In genomic region chr6:82993696-82994095, GRCm38 (mm10) we compare ENCODE assay signal across 24 mouse cellular contexts. TPM values are rescaled to one million over a fixed set of nuclear protein-coding genes. Genes with fewer than 3 reads are reported as not detected.
DNase-seq lines count a peak whose midpoint lies in the region; ATAC-seq lines count a peak whose summit lies in the region.
"Had no signal": no experiment of that assay in that cellular context is flagged by ENCODE, and none has a peak within 500 bp of the region (broad histone marks: within the 10 kb centered on the region; RNA-seq: fewer than 3 reads in every experiment).

No protein-coding gene starts in this region.

- 52% methylated on average over 1 of the region's 1 CpGs for WGBS in midbrain, embryonic 11.5 days
- WGBS in midbrain, embryonic 13.5 days: 61% methylated on average over 1 of the region's 1 CpGs
- 44% methylated on average over 1 of the region's 1 CpGs for WGBS in embryonic facial prominence, embryonic 10.5 days
- WGBS in embryonic facial prominence, embryonic 13.5 days: 39% methylated on average over 1 of the region's 1 CpGs

- no peak overlapping the region for H3K9ac ChIP-seq in midbrain, embryonic 11.5 days (ENCODE audit: low read length)
- no peak overlapping the region for H3K9ac ChIP-seq in midbrain, embryonic 13.5 days (replicated peaks)
- H3K9ac ChIP-seq in embryonic facial prominence, embryonic 13.5 days: peak overlapping the region; percentile 28; the same call in 1 of the 2 replicates
- H3K9ac ChIP-seq: embryonic facial prominence, embryonic 12.5 days; embryonic facial prominence, embryonic 15.5 days; forebrain, embryonic 12.5 days had no signal

- peak; percentile 54 for DNase-seq in midbrain, embryonic 11.5 days (ENCODE audit: low spot score, missing footprints)
- DNase-seq in embryonic facial prominence, embryonic 10.5 days (ENCODE audit: low spot score): no peak
- DNase-seq in kidney, postnatal 4 days: no peak
- DNase-seq in gastrocnemius, postnatal 14 days: no peak
- DNase-seq: adrenal gland, adult 2 months; adrenal gland, postnatal 10 days; adrenal gland, postnatal 25 days; cerebellum, adult 11 months; cerebellum, adult 18-20 months; cerebellum, adult 8-10 months; cerebellum, adult 9-11 months; cerebellum, postnatal 14 days; cerebellum, postnatal 36 days; embryo, embryonic 11 days had no signal

- intact Hi-C loops in gastrocnemius, postnatal 14 days (cut with DNase I; ENCODE audit: low total_unique reads): no loop called here

- H3K27ac ChIP-seq in midbrain, embryonic 11.5 days (ENCODE audit: low read depth, low read length): no peak overlapping the region
- H3K27ac ChIP-seq in midbrain, embryonic 13.5 days: no peak overlapping the region
- H3K27ac ChIP-seq in embryonic facial prominence, embryonic 10.5 days (replicated peaks): peak overlapping the region; percentile 35; the same call in 1 of the 2 replicates
- H3K27ac ChIP-seq in embryonic facial prominence, embryonic 13.5 days: no peak overlapping the region
- H3K27ac ChIP-seq: embryonic facial prominence, embryonic 12.5 days; embryonic facial prominence, embryonic 15.5 days; forebrain, embryonic 10.5 days; forebrain, embryonic 12.5 days had no signal

- H3K4me1 ChIP-seq in midbrain, embryonic 11.5 days (ENCODE audit: control insufficient read depth, insufficient read depth, low read length): 0 out of 2 replicates have a peak, but pooled peaks cover 6% of the 10 kb centered on the region
- peaks cover 9% of the 10 kb centered on the region; the same call in 1 of the 2 replicates for H3K4me1 ChIP-seq in midbrain, embryonic 13.5 days (replicated peaks)
- H3K4me1 ChIP-seq in embryonic facial prominence, embryonic 10.5 days: peaks cover 15% of the 10 kb centered on the region
- H3K4me1 ChIP-seq in embryonic facial prominence, embryonic 13.5 days: peaks cover 10% of the 10 kb centered on the region
- H3K4me1 ChIP-seq: embryonic facial prominence, embryonic 12.5 days had no signal

- no peaks in the 10 kb centered on the region for H3K36me3 ChIP-seq in midbrain, embryonic 11.5 days (ENCODE audit: control insufficient read depth, insufficient read depth, low read length)
- H3K36me3 ChIP-seq in midbrain, embryonic 13.5 days: no peaks in the 10 kb centered on the region
- H3K36me3 ChIP-seq in embryonic facial prominence, embryonic 10.5 days (replicated peaks): no peaks in the 10 kb centered on the region
- no peaks in the 10 kb centered on the region for H3K36me3 ChIP-seq in embryonic facial prominence, embryonic 13.5 days
- H3K36me3 ChIP-seq: embryonic facial prominence, embryonic 12.5 days; embryonic facial prominence, embryonic 15.5 days; forebrain, embryonic 10.5 days; forebrain, embryonic 12.5 days had no signal

- no peaks in the 10 kb centered on the region for H3K9me3 ChIP-seq in midbrain, embryonic 11.5 days (ENCODE audit: control insufficient read depth, low read length)
- no peaks in the 10 kb centered on the region for H3K9me3 ChIP-seq in midbrain, embryonic 13.5 days
- no peaks in the 10 kb centered on the region for H3K9me3 ChIP-seq in embryonic facial prominence, embryonic 10.5 days
- no peaks in the 10 kb centered on the region for H3K9me3 ChIP-seq in embryonic facial prominence, embryonic 13.5 days
- H3K9me3 ChIP-seq: embryonic facial prominence, embryonic 12.5 days; embryonic facial prominence, embryonic 15.5 days; forebrain, embryonic 10.5 days; forebrain, embryonic 12.5 days had no signal

- H3K4me2 ChIP-seq in midbrain, embryonic 11.5 days: no peak overlapping the region
- H3K4me2 ChIP-seq in midbrain, embryonic 13.5 days (replicated peaks): no peak overlapping the region
- H3K4me2 ChIP-seq in embryonic facial prominence, embryonic 13.5 days: no peak overlapping the region
- H3K4me2 ChIP-seq: embryonic facial prominence, embryonic 12.5 days; embryonic facial prominence, embryonic 15.5 days; forebrain, embryonic 12.5 days had no signal

- H3K27me3 ChIP-seq in midbrain, embryonic 11.5 days (ENCODE audit: control insufficient read depth, insufficient read depth, low read length): no peaks in the 10 kb centered on the region
- peaks cover 9% of the 10 kb centered on the region for H3K27me3 ChIP-seq in midbrain, embryonic 13.5 days
- H3K27me3 ChIP-seq in embryonic facial prominence, embryonic 10.5 days (replicated peaks; ENCODE audit: low read depth, poor library complexity, severe bottlenecking): peaks cover 5% of the 10 kb centered on the region
- no peaks in the 10 kb centered on the region for H3K27me3 ChIP-seq in embryonic facial prominence, embryonic 13.5 days
- H3K27me3 ChIP-seq: embryonic facial prominence, embryonic 12.5 days; embryonic facial prominence, embryonic 15.5 days had no signal

- no peak overlapping the region for H3K4me3 ChIP-seq in midbrain, embryonic 11.5 days (ENCODE audit: low read depth, low read length)
- no peak overlapping the region for H3K4me3 ChIP-seq in midbrain, embryonic 13.5 days (replicated peaks)
- no peak overlapping the region for H3K4me3 ChIP-seq in embryonic facial prominence, embryonic 10.5 days
- H3K4me3 ChIP-seq in embryonic facial prominence, embryonic 13.5 days: no peak overlapping the region
- H3K4me3 ChIP-seq: embryonic facial prominence, embryonic 12.5 days; embryonic facial prominence, embryonic 15.5 days; erythroblast, embryonic 14.5 days; forebrain, embryonic 10.5 days; forebrain, embryonic 12.5 days had no signal

- no peak for ATAC-seq in midbrain, embryonic 11.5 days (ENCODE audit: low FRiP score)
- ATAC-seq in midbrain, embryonic 13.5 days: no peak
- no peak for ATAC-seq in embryonic facial prominence, embryonic 13.5 days (ENCODE audit: insufficient number of reproducible peaks, insufficient read depth, low FRiP score, low TSS enrichment, low read depth)
- ATAC-seq: forebrain, embryonic 14.5 days; forebrain, embryonic 16.5 days had no signal

RNA-seq across cellular contexts. Expression of gene Dok1, which starts 39.6 kb away (rescaled TPM):
- 4.0 and 5.2 TPM in 2 replicates for polyA plus RNA-seq in midbrain, embryonic 11.5 days (2014; fragmentation: Nextera tagmentation; extraction: Ambion mirVana)
- 3.1 and 4.1 TPM in 2 replicates for polyA plus RNA-seq in midbrain, embryonic 13.5 days (2015; fragmentation: Nextera tagmentation; extraction: Ambion mirVana)
- polyA plus RNA-seq in embryonic facial prominence, embryonic 10.5 days (2016; fragmentation: Nextera tagmentation; extraction: Ambion mirVana): 11.1 and 12.2 TPM in 2 replicates
- 11.5 and 12.8 TPM in 2 replicates for polyA plus RNA-seq in embryonic facial prominence, embryonic 13.5 days (2015; fragmentation: Nextera tagmentation; extraction: Ambion mirVana)
- 1 to 10 TPM; 5.0 to 7.1 TPM for total RNA-seq in gastrocnemius, postnatal 14 days (2021)

RNA-seq across cellular contexts. Expression of gene Loxl3, which starts 40.3 kb away (rescaled TPM):
- 6.6 and 6.8 TPM in 2 replicates for polyA plus RNA-seq in midbrain, embryonic 11.5 days (2014; fragmentation: Nextera tagmentation; extraction: Ambion mirVana)
- polyA plus RNA-seq in midbrain, embryonic 13.5 days (2015; fragmentation: Nextera tagmentation; extraction: Ambion mirVana): 4.7 and 6.2 TPM in 2 replicates
- polyA plus RNA-seq in embryonic facial prominence, embryonic 10.5 days (2016; fragmentation: Nextera tagmentation; extraction: Ambion mirVana): 11.4 and 11.6 TPM in 2 replicates
- polyA plus RNA-seq in embryonic facial prominence, embryonic 13.5 days (2015; fragmentation: Nextera tagmentation; extraction: Ambion mirVana): 20.9 and 24.1 TPM in 2 replicates
- 1 to 10 TPM; 6.9 to 7.4 TPM for total RNA-seq in gastrocnemius, postnatal 14 days (2021)

RNA-seq across cellular contexts. Expression of gene M1ap, which starts 47.0 kb away (rescaled TPM):
- 0.18 TPM in 1 of 2 replicates, not detected in the other for polyA plus RNA-seq in midbrain, embryonic 11.5 days (2014; fragmentation: Nextera tagmentation; extraction: Ambion mirVana)
- not detected in 2 replicates for polyA plus RNA-seq in midbrain, embryonic 13.5 days (2015; fragmentation: Nextera tagmentation; extraction: Ambion mirVana)
- 0.31 and 0.56 TPM in 2 replicates for polyA plus RNA-seq in embryonic facial prominence, embryonic 10.5 days (2016; fragmentation: Nextera tagmentation; extraction: Ambion mirVana)
- polyA plus RNA-seq in embryonic facial prominence, embryonic 13.5 days (2015; fragmentation: Nextera tagmentation; extraction: Ambion mirVana): 0.25 and 0.88 TPM in 2 replicates
- total RNA-seq in gastrocnemius, postnatal 14 days (2021): 1 to 10 TPM in 1 of 2 experiments, under 1 TPM in 1; 0.82 to 1.1 TPM
- total RNA-seq: adrenal gland, adult 2 months; adrenal gland, postnatal 25 days had no signal
- polyA plus RNA-seq: adrenal gland, adult 2 months; forebrain, embryonic 12.5 days; forebrain, embryonic 16.5 days had no signal

RNA-seq across cellular contexts. Expression of gene Sema4f, which starts 54.1 kb away (rescaled TPM):
- 0.91 and 1.1 TPM in 2 replicates for polyA plus RNA-seq in midbrain, embryonic 11.5 days (2014; fragmentation: Nextera tagmentation; extraction: Ambion mirVana)
- 11.0 and 11.6 TPM in 2 replicates for polyA plus RNA-seq in midbrain, embryonic 13.5 days (2015; fragmentation: Nextera tagmentation; extraction: Ambion mirVana)
- 1.4 and 2.1 TPM in 2 replicates for polyA plus RNA-seq in embryonic facial prominence, embryonic 10.5 days (2016; fragmentation: Nextera tagmentation; extraction: Ambion mirVana)
- polyA plus RNA-seq in embryonic facial prominence, embryonic 13.5 days (2015; fragmentation: Nextera tagmentation; extraction: Ambion mirVana): 6.5 and 7.2 TPM in 2 replicates
- total RNA-seq in gastrocnemius, postnatal 14 days (2021): under 1 TPM; 0.16 to 0.71 TPM
- total RNA-seq: common myeloid progenitor, adult 5-6 weeks had no signal
- polyA plus RNA-seq: erythroblast, embryonic 14.5 days had no signal
